Mouse (Mus musculus): ENCODE data around the gene Camta1. TPM values are rescaled to one million over a fixed set of nuclear protein-coding genes. Genes with fewer than 3 reads are reported as not detected.
A peak's percentile ranks its signal among the peaks of the same experiment; 100 is the strongest.

Gene Camta1
- polyA plus RNA-seq, 1 experiment from 2014 or later = 106 TPM

DNA sequence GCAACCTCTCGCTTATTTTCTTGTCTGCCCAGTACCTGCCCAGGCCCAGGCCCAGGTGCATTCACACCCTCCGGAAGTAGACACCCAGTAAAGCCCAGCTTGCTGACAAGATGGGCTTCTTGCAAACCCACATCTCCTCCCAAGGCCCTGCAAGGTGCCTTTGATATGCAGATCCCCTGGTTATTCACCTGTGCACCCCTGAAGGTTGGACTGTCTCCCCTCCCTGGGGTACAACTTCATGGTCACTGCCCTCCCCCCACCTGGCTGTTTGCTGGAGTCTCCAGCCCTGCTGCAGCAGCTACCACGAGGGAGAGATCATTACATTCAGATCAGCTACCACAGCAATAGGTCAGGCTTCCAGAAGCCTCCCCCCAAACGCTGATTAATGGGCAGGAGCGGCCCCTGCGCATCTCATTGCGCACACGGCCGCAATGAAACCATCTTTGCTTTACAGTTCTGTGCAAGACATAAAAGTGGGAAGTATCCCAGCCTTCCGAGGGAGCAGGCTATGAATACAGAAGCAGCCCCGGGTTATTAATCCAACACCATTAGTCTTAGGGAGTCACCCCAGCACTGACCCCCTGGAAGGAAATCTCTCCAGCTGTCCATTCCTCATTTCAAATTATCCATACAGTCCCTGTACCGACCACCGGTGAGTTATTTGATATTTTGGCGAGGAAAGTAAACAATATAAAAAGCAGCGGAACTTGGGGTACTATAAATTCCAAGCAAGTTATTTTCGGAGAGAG is 205.9 kb downstream of the Camta1 start:
- Histone ChIP-seq H3K36me3 (ENCODE audit: control insufficient read depth, insufficient read depth, low read length) (no peaks in the 10 kb centered on the region), H3K27me3 (ENCODE audit: control insufficient read depth, insufficient read depth, low read length) (no peaks in the 10 kb centered on the region), H3K4me2 (ENCODE audit: low read depth, severe bottlenecking) (no peak overlapping the region), H3K9ac (ENCODE audit: low read length) (no peak overlapping the region), H3K9me3 (ENCODE audit: control insufficient read depth, low read length) (no peaks in the 10 kb centered on the region), H3K27ac (replicated peaks; ENCODE audit: low read depth, low read length) (no peak overlapping the region), H3K4me1 (ENCODE audit: control insufficient read depth, insufficient read depth, low read length) (no peaks in the 10 kb centered on the region), H3K4me3 (ENCODE audit: low read depth, low read length) (no peak overlapping the region)
- DNase-seq (ENCODE audit: low spot score) = no peak
- ATAC-seq (ENCODE audit: insufficient number of reproducible peaks, low FRiP score, low TSS enrichment, low read depth) = no peak
- WGBS = 62% methylated on average over 16 of the region's 16 CpGs

- Histone ChIP-seq H3K4me2 (ENCODE audit: low read depth, severe bottlenecking) (no peak overlapping the region), H3K27me3 (ENCODE audit: control insufficient read depth, insufficient read depth, low read length) (no peaks in the 10 kb centered on the region), H3K4me3 (ENCODE audit: low read depth, low read length) (no peak overlapping the region), H3K27ac (replicated peaks; ENCODE audit: low read depth, low read length) (no peak overlapping the region), H3K36me3 (ENCODE audit: control insufficient read depth, insufficient read depth, low read length) (no peaks in the 10 kb centered on the region), H3K4me1 (ENCODE audit: control insufficient read depth, insufficient read depth, low read length) (no peaks in the 10 kb centered on the region), H3K9me3 (ENCODE audit: control insufficient read depth, low read length) (no peaks in the 10 kb centered on the region), H3K9ac (ENCODE audit: low read length) (no peak overlapping the region)
- DNase-seq (ENCODE audit: low spot score) = no peak
- WGBS = 48% methylated on average over 4 of the region's 4 CpGs
- no peak for ATAC-seq (ENCODE audit: insufficient number of reproducible peaks, low FRiP score, low TSS enrichment, low read depth)
Observed at GRCm38 (mm10) chr4:151655227-151655626, 206.4 kb downstream of the Camta1 start.

DNA sequence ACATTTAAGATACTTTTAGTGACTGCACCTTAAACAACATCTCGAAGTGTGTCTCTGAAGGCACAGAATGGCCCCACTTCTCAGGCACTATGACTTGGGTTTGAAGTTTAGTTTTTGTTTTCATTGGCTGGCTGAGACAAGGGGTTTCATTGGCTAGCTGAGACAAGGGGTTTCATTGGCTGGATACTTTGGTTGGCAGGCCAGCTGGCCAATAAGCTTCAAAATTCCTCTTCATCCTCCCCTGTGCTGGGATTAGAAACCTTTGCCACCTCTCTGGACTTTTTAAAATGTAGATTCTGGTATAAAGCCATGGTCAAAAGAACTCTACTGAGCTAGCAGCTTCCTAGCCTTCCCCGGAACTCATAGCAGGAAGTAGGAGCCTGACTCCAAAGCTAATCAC is 219.3 kb downstream of the Camta1 start:
- no peak overlapping the region for H3K27ac ChIP-seq (replicated peaks; ENCODE audit: low read depth, low read length)
- no peak overlapping the region for H3K9ac ChIP-seq (ENCODE audit: low read length)
- no peak overlapping the region for H3K4me3 ChIP-seq (ENCODE audit: low read depth, low read length)
- H3K9me3 ChIP-seq (ENCODE audit: control insufficient read depth, low read length) = no peaks in the 10 kb centered on the region
- no peaks in the 10 kb centered on the region for H3K27me3 ChIP-seq (ENCODE audit: control insufficient read depth, insufficient read depth, low read length)
- ATAC-seq (ENCODE audit: insufficient number of reproducible peaks, low FRiP score, low TSS enrichment, low read depth) = no peak
- WGBS = 91% methylated on average over 2 of the region's 2 CpGs
- no peak for DNase-seq (ENCODE audit: low spot score)
- no peak overlapping the region for H3K4me2 ChIP-seq (ENCODE audit: low read depth, severe bottlenecking)
- H3K4me1 ChIP-seq (ENCODE audit: control insufficient read depth, insufficient read depth, low read length) = no peaks in the 10 kb centered on the region
- no peaks in the 10 kb centered on the region for H3K36me3 ChIP-seq (ENCODE audit: control insufficient read depth, insufficient read depth, low read length)

DNA sequence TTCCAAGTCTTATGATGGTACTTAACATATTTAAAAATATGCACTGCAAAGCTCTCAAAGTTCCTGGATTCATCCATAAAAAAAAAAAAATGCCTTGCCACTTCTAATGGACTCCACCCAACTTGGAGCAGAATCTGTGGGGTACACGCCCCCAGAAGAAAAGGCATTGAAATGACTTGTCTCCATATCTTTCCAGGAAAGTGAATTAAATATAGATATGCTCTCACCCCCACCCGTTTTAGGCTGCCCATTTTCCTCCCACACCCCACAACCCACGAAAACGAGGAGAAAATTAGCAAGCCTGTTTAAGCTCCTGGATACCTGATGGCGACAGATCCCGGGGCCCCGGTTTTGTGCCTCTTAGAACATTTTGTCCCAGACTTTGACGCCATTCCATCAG is 220.7 kb downstream of the Camta1 start:
- no peak overlapping the region for H3K9ac ChIP-seq (ENCODE audit: low read length)
- H3K9me3 ChIP-seq (ENCODE audit: control insufficient read depth, low read length) = no peaks in the 10 kb centered on the region
- no peaks in the 10 kb centered on the region for H3K4me1 ChIP-seq (ENCODE audit: control insufficient read depth, insufficient read depth, low read length)
- DNase-seq (ENCODE audit: low spot score) (no peak), ATAC-seq (ENCODE audit: insufficient number of reproducible peaks, low FRiP score, low TSS enrichment, low read depth) (no peak)
- H3K27me3 ChIP-seq (ENCODE audit: control insufficient read depth, insufficient read depth, low read length) = no peaks in the 10 kb centered on the region
- H3K4me3 ChIP-seq (ENCODE audit: low read depth, low read length) = no peak overlapping the region
- H3K4me2 ChIP-seq (ENCODE audit: low read depth, severe bottlenecking) = no peak overlapping the region
- WGBS = 80% methylated on average over 8 of the region's 8 CpGs
- H3K36me3 ChIP-seq (ENCODE audit: control insufficient read depth, insufficient read depth, low read length) = no peaks in the 10 kb centered on the region
- H3K27ac ChIP-seq (replicated peaks; ENCODE audit: low read depth, low read length) = no peak overlapping the region

- DNase-seq (ENCODE audit: low spot score) (peak; percentile 50), ATAC-seq (ENCODE audit: insufficient number of reproducible peaks, low FRiP score, low TSS enrichment, low read depth) (no peak)
- Histone ChIP-seq H3K9me3 (ENCODE audit: control insufficient read depth, low read length) (no peaks in the 10 kb centered on the region), H3K4me3 (ENCODE audit: low read depth, low read length) (no peak overlapping the region), H3K36me3 (ENCODE audit: control insufficient read depth, insufficient read depth, low read length) (no peaks in the 10 kb centered on the region), H3K27ac (replicated peaks; ENCODE audit: low read depth, low read length) (no peak overlapping the region), H3K4me2 (ENCODE audit: low read depth, severe bottlenecking) (no peak overlapping the region), H3K4me1 (ENCODE audit: control insufficient read depth, insufficient read depth, low read length) (no peaks in the 10 kb centered on the region), H3K9ac (ENCODE audit: low read length) (no peak overlapping the region), H3K27me3 (ENCODE audit: control insufficient read depth, insufficient read depth, low read length) (no peaks in the 10 kb centered on the region)
- 20% methylated on average over 9 of the region's 9 CpGs for WGBS
Observed at GRCm38 (mm10) chr4:151638941-151639340, 222.7 kb downstream of the Camta1 start.

GRCm38 (mm10) chr4:151637348-151637747 is 224.3 kb downstream of the Camta1 start:
- Histone ChIP-seq H3K27me3 (ENCODE audit: control insufficient read depth, insufficient read depth, low read length) (no peaks in the 10 kb centered on the region), H3K4me3 (ENCODE audit: low read depth, low read length) (no peak overlapping the region), H3K4me1 (ENCODE audit: control insufficient read depth, insufficient read depth, low read length) (no peaks in the 10 kb centered on the region), H3K4me2 (ENCODE audit: low read depth, severe bottlenecking) (no peak overlapping the region), H3K36me3 (ENCODE audit: control insufficient read depth, insufficient read depth, low read length) (no peaks in the 10 kb centered on the region), H3K9me3 (ENCODE audit: control insufficient read depth, low read length) (no peaks in the 10 kb centered on the region), H3K9ac (ENCODE audit: low read length) (no peak overlapping the region), H3K27ac (replicated peaks; ENCODE audit: low read depth, low read length) (no peak overlapping the region)
- 50% methylated on average over 9 of the region's 9 CpGs for WGBS
- no peak for ATAC-seq (ENCODE audit: insufficient number of reproducible peaks, low FRiP score, low TSS enrichment, low read depth)
- no peak for DNase-seq (ENCODE audit: low spot score)

- H3K27me3 ChIP-seq (ENCODE audit: control insufficient read depth, insufficient read depth, low read length) = no peaks in the 10 kb centered on the region
- no peak overlapping the region for H3K27ac ChIP-seq (replicated peaks; ENCODE audit: low read depth, low read length)
- 37% methylated on average over 6 of the region's 6 CpGs for WGBS
- ATAC-seq (ENCODE audit: insufficient number of reproducible peaks, low FRiP score, low TSS enrichment, low read depth) (no peak), DNase-seq (ENCODE audit: low spot score) (no peak)
- no peak overlapping the region for H3K9ac ChIP-seq (ENCODE audit: low read length)
- no peaks in the 10 kb centered on the region for H3K36me3 ChIP-seq (ENCODE audit: control insufficient read depth, insufficient read depth, low read length)
- H3K4me3 ChIP-seq (ENCODE audit: low read depth, low read length) = no peak overlapping the region
- no peaks in the 10 kb centered on the region for H3K9me3 ChIP-seq (ENCODE audit: control insufficient read depth, low read length)
- H3K4me1 ChIP-seq (ENCODE audit: control insufficient read depth, insufficient read depth, low read length) = no peaks in the 10 kb centered on the region
- no peak overlapping the region for H3K4me2 ChIP-seq (ENCODE audit: low read depth, severe bottlenecking)
Observed at GRCm38 (mm10) chr4:151634771-151635170, 226.9 kb downstream of the Camta1 start.

GRCm38 (mm10) chr4:151633795-151634194 is 227.9 kb downstream of the Camta1 start:
- Histone ChIP-seq H3K4me2 (ENCODE audit: low read depth, severe bottlenecking) (no peak overlapping the region), H3K9me3 (ENCODE audit: control insufficient read depth, low read length) (no peaks in the 10 kb centered on the region), H3K27me3 (ENCODE audit: control insufficient read depth, insufficient read depth, low read length) (no peaks in the 10 kb centered on the region), H3K4me3 (ENCODE audit: low read depth, low read length) (no peak overlapping the region), H3K4me1 (ENCODE audit: control insufficient read depth, insufficient read depth, low read length) (no peaks in the 10 kb centered on the region), H3K36me3 (ENCODE audit: control insufficient read depth, insufficient read depth, low read length) (no peaks in the 10 kb centered on the region), H3K9ac (ENCODE audit: low read length) (no peak overlapping the region), H3K27ac (replicated peaks; ENCODE audit: low read depth, low read length) (no peak overlapping the region)
- DNase-seq (ENCODE audit: low spot score) (no peak), ATAC-seq (ENCODE audit: insufficient number of reproducible peaks, low FRiP score, low TSS enrichment, low read depth) (no peak)
- 86% methylated on average over 8 of the region's 8 CpGs for WGBS

DNA sequence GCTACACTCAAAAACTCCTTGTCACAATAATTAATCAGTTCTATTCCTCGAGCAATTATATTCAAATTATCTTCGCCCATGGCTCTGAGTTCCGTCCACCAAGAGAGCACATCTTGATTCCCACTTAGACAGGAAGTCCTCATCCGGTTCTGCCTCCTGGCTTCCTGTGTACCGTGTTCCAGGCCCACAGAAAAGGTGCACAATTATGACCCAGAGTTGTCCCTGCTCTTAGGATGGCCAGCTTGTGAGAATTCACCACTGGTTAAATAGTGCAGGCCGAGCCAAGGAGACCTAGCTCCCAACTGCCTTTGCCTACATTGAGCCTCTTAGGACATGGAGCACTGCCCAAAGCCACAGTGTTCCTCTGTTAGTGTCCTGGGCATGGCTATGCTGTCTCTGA is 229.4 kb downstream of the Camta1 start:
- Histone ChIP-seq H3K4me3 (ENCODE audit: low read depth, low read length) (no peak overlapping the region), H3K4me1 (ENCODE audit: control insufficient read depth, insufficient read depth, low read length) (no peaks in the 10 kb centered on the region), H3K4me2 (ENCODE audit: low read depth, severe bottlenecking) (no peak overlapping the region), H3K27me3 (ENCODE audit: control insufficient read depth, insufficient read depth, low read length) (no peaks in the 10 kb centered on the region), H3K27ac (replicated peaks; ENCODE audit: low read depth, low read length) (no peak overlapping the region), H3K9me3 (ENCODE audit: control insufficient read depth, low read length) (no peaks in the 10 kb centered on the region), H3K9ac (ENCODE audit: low read length) (no peak overlapping the region), H3K36me3 (ENCODE audit: control insufficient read depth, insufficient read depth, low read length) (no peaks in the 10 kb centered on the region)
- 81% methylated on average over 6 of the region's 6 CpGs for WGBS
- no peak for ATAC-seq (ENCODE audit: insufficient number of reproducible peaks, low FRiP score, low TSS enrichment, low read depth)
- no peak for DNase-seq (ENCODE audit: low spot score)

Measured in limb, embryonic 11.5 days (tissue).